Mouse (Mus musculus) left cerebral cortex, adult 8-10 months (tissue): ENCODE data around the gene Csmd2. TPM values are rescaled to one million over a fixed set of nuclear protein-coding genes. Genes with fewer than 3 reads are reported as not detected.

Experiments
- DNase-seq, 2 experiments: peaks; one replicate each; pipeline ENCODE4 v3.0.0; 2022; ENCODE audit warnings: low spot score in 2 of 2
- total RNA-seq, 4 experiments: library from RNA; stranded (reverse); gene quantifications; 2 replicates each; pipeline ENCODE4 v1.2.4; 2022

The Csmd2 gene
- total RNA-seq, 4 experiments from 2014 or later, result 42.5 to 52.4 (median 47.7) TPM

DNA sequence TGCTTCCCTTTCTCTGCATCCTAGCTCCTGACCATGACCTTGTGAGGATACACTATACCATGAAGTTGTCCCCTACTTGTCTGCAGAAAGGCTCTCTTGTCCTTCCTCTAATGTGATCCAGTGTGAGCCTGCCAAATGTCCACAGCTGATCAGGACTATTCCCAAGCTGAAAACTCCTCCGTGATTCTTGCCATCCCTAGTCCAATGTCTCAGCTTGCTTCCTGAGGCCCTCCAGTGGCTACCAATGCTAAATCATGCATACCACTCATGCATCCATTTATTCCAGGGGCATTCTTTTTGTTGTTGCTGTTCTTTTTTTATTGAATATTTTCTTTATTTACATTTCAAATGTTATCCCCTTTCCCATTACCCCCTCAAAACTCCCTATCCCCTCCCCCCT, 251.5 kb downstream of the Csmd2 start:
- DNase-seq, result no peak

DNA sequence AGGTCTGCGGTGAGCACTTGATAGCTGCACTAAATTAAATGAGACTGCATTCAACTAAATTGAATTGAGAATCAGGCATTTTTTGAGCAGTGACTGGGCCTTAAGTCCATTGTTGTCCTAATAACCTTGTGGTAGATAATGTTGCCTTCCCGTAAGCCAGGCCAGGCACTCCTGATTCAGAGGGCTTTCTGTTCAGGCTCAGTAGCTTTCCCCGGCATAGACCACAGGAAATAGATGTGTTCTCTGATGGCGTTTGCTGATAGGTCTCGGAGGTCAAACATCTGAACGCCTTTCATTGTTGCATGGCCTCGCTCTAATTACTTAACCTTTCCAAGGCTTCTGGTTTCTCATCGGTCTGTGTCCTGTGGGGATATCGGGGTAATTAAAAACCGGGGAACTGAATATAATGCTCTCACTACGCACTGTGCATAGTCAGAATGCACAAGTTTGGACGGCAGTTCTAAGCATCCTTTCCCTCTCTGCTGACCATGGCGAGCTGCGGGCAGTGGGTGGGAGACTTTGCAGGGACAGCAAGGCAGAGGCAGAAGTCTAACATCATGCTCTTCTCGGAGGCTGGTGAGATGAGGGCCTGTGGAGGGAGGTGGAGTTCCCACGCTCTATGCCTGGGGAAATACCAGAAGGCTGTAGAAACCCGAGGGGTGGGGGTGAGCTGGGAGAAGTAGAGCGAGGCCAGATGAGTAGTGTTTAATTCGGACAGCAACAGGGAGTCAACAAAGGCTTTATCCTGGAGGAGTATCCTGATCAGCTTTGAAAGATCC, 253.6 kb downstream of the Csmd2 start:
- no peak for DNase-seq

DNA sequence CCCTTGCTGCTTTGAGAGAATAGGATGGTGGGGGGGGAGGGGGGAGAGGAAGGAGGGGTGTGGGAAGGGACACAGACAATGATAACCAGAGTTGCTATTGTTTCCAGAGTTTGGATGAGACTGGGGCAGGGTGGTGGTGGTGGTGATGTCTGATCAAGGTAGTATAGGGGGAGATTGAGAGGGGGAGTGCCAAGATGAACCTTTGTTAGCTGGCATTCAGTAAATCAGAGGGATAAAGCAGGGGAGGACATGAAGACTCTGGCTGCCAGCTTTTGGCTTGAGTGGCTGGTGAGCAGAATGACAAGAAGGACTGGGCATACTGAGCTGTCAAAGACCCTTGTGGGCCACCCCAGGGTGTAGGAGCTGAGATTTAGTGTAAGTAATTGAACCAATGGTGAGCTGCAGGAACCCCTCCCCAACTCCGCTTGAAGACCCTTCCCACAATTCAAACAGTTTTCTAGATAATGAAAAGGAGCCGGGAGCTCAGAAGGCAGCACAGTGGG, 254.2 kb downstream of the Csmd2 start:
- DNase-seq, result no peak

DNA sequence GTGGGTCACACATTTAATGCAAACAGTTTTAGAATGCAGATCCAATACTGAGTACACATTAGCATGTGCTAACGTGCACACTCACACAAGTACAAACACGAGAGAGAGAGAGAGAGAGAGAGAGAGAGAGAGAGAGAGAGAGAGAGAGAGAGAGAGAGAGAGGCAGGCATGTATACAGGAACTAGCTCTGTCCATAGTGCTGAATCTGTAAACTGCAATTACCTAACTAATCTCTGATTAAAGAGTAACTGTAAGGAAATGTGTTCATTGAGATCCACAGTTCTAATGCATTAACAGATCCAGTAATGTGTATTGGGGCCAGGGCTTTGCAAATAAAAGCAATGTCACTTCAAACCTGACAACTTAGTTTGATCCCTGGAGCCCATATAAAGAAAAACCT, 257.5 kb downstream of the Csmd2 start:
- no peak for DNase-seq

DNA sequence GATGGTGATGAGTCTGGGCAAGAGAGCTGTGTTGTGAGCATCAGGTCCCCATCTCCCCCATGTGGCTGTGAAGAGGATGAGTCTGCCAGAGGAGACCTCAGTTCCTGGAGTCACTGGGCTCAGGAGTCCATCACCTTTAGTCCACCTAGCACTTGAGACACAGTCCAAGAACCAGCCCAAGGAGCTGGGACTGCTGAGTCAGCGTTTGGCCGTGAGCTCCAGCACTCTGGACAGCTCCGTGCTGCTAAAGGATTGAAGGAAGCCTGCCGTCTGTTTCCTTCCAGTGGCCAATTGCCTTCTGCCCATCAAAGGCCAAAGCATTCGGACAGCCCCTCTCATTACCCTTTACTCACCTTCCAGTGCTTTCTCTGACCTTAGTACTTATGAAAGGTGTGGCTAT, 261.0 kb downstream of the Csmd2 start:
- DNase-seq, result no peak

DNA sequence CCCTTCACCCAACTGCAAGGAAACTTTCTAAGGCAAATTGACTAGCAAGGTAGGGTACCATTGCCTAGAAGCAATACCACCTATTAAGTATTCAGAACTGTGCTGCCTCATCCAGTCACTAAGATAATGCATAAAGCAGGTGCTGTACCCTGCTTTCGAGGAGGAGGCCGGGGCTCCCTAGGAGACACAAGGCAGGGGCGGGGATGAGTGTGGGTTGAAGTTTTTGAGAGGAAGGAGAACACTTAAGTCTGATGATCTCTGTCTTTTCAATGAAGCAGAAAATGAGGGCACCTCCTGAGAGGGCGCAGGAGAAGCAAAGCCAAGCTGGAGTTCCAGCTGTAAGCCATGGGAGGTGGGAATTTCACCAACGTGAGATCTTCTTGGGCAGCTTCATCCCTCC, 271.6 kb downstream of the Csmd2 start:
- no peak for DNase-seq

DNA sequence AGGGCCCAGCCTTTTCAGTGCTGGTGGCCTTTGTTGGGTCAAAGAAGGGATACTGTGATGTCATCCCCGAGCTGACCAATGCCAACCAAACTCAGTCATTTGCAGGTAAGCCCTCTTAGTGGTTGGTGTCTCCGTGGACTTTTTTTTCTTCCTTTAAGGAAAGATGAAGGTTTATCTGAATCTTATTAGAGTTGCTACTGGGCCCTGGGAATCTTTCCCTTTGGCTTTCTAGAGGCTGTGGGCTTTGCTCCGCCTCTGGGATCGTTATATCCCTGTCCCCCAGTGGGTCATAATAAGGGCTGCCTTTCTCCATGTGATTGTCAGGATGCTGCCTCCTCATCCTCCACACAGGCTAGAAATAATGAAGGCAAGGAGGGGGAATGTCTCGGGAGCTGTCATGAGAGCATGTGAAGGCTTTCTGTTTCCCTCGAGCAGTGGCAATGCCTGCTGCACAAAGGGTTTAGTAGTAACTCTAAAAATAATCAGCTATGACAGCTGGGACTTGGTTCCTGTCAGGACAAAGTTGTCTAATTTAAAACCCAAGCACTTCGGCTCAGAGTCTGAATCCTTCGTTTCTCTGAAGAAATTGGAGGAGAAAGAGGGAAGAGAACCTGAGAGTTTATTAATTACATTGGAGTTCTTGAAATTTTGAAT, 273.4 kb downstream of the Csmd2 start, which contains the start of gene Hmgb4:
Gene Hmgb4, minus strand, starts transcription at position 51 of the 654 bp plus-strand sequence.
- DNase-seq, result no peak

DNA sequence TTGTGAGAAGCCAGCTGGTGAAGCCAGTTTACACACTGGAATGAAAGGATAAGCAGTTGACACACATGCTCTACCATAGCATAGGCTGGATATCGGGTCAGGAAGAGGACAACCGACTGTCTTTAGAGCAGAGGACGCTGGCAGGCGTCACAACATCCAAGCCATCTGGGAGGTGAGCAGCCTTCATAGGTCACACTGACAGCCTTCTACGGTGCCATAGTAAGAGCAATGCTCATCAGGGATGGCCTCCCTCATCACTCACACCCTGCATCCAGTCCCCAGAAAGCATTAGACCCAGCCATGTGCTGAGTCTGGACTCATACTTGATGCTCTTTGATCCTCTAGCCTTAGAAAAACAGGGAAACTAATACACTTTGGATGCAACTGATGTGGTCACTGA, 276.8 kb downstream of the Csmd2 start:
- DNase-seq, result no peak

DNA sequence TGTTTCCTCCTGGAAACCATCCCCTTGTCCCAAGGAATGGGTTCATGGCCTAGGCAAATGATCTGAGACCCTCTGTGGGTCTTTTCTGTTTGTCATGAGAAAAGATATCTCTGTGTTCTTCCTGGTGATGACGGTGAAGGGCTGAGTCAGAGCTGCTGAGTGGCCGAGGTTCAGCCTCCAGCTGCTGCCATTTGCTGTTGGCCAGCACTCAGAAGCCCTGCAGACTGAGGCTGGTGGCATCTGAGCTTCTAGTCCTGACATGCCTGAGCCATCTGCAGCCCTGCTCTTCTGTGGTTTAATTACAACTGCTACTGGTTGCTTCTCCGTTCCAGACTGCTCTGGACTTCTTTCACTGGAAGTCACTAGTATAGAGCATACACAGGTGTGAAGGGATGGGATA, 277.7 kb downstream of the Csmd2 start:
- DNase-seq, result no peak

DNA sequence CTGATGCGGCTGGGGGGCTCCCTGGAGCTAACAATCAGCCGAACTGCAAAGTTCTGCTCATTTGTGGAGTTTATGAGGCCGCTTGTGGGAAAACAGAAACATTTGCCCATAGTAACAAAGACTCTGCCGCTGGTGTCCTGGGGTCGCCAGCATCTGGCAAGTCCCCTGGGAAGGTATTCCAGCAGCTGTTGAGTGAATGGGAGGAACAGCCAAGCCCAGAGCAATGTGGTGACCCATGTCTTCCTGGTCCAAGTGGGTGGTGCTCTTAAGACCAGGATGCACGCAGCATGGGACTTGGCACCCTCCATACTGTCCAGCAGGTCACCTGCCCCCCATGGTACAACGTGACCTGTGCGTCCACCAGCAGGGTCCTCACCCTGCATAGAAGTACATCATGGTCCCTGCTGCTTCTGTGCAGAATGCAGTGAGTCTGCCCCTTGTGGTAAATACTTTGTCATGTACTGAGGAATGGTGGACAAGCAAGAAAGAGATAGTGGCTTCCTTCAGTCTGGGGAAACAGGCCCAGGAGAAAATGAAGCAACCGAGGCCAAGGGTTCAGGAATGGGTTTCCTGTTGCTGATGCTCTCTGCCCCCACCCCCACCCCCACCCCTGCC, 281.7 kb downstream of the Csmd2 start:
- DNase-seq, result no peak

DNA sequence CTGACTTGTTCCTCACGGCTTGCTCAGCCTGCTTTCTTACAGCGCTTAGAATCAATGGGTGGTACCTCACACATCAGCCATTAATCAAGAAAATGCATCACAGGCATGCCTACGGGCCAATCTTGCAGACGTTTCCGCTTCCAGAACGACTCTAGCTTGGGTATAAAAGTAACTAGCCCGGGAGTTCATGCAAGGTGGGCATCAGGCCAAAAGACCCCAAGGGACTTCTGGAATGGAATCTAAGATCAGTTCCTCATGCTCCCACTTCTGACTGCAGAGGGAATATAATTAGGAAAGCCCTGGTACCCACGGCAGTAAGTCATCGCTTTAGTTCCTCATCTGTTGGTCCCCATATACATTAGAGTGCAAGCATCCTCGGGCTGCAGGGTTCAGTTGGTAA, 282.5 kb downstream of the Csmd2 start:
- DNase-seq, result no peak

DNA sequence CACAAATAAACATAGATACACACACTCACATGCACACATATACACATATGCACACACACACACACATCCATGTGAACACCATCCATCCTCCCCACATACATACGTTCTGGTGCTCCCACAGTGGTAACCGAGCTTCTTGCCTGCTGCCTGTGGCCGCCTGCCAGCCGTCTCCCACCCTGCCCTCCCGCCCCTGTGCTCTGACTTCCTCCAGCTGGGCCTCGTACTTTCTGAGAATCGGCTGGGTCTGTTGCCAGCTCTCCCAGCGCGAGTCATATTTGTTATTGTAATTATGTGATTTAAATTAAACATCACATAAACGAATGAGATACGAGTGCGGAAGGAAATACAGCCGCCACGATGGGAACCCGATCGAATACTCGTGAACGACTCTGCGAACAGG, 283.3 kb downstream of the Csmd2 start:
- DNase-seq, result no peak

DNA sequence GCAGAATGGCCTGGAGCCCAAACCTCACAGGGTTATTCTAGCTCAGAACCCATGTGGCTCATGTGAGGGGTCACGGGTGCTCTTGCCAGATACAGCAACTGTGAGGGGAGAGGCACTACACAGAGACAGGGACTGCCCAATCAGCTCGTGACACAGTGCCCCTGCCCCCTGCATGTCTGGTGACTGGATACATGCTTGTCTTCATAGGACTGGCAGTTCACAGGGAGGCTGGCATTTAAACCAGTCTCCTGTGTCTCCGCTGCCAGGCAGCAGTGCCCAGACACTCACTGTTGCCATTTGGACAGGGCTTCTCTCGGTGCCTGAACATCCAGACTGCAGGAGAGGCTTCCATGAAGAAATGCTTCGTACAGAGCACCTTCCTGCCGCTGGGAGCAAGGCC, 284.8 kb downstream of the Csmd2 start:
- no peak for DNase-seq

DNA sequence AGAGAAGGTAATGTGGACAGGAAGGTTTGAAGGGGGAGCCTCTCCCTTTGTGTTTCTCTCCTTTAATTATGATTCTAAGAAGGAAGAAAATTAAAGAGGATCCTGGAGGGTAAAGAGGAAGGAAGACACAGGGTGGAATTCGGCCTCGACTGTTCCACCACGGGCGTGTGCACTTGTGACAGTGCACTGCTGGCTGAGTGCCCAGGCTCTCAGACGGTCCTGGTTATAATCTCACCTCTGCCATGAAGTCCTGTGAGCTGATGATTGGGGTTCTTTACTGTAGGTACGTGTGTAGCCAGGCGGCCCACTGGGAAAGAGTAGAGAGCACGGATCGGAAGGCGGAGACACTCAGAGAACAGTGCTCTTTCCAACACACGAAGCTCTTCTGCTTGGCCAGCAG, 285.5 kb downstream of the Csmd2 start:
- no peak for DNase-seq

DNA sequence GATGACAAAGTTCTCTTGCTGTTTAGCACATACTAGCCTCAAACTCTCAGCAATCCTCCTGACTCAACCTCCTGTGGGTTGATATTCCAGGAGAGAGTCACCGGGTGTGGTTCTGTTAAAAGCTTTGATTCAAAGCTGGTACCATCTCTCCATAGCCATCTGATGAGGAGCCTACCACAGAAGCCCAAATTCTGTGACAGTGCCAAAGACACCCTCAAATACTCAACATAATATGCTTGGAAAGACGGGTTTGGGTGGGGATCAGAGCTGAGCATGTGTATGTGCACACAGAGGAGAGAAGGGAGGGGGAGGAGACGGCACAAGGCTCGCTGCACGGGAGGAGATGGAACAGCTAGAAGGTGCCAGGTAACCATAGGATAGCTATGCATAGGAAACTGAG, 287.5 kb downstream of the Csmd2 start:
- no peak for DNase-seq

DNA sequence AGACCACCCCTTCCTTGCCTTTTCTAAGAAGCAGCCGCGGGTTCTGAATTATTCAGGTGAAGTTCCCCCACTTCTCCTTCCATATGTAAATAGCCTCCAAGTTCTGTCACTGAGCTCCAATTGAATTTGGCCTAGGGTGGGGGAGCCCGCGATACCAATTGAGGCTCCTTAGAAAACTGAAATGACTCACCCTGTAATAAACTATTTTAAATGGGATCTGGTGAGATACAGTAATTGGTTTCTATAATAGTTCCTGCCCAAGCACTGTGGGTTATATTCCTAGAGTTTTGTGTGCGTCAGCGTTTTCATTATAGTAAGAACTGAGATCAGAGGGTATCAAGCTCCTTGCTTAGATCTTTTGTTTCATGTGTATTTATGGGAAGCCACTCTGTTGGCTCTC, 287.9 kb downstream of the Csmd2 start:
- DNase-seq, result no peak

DNA sequence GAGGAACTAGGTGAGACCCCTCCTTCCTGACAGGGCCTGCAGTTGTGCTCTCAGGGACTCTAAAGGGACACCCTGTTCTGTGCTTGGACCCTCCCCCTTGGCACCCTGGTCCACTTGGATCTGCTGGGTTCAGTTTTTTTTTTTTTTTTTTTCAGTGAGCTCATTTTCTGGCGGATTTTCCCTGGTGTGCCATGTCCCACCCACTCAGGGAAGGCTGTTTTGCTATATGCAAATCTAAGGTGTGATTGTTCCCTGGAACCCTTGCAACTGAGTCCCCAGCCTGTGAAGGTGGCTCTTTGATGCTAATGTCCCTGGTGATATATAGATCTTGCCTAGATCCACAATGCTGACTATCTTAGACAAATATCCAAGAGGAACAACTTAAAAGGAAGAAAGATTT, 297.4 kb downstream of the Csmd2 start:
- no peak for DNase-seq

DNA sequence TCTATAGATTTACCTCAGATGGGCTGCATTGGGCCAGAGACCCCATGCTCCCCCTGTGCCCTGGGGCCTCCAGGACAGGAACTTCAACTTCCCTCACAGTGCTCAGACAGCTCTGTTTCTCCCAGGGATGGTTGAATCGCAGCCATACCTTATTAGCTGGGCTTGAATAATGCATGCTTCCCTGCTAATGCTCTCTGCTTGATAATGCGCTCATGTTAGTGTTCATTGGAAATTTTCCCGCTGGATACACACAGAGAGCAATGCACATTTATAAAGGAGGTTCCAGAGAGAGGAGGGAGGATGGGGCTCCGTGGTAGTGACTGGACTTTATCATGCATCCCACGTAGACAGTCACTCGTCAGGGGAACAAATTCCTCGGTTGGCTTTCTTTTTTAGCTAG, 300.4 kb downstream of the Csmd2 start:
- DNase-seq, result no peak

DNA sequence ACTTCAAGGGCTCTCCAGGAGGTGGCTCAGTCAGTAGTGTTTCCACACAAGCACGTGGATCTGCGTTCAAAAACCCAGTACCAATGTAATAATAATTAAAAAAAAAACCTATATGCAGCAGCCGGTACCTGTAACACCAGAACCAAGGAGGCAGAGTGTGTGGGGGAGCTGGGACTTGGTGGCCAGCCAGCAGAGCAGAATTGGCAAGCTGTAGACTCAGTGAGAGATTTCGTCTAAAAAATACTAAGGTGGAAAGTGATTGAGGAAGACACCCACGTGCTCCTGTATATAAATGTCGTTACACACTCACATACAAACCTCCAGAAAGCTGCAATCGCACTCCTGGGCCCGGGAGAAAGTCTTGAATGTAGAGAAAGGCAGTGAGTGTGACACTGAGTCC, 316.4 kb downstream of the Csmd2 start:
- peak in 1 of 2 experiments; percentile 86 for DNase-seq

DNA sequence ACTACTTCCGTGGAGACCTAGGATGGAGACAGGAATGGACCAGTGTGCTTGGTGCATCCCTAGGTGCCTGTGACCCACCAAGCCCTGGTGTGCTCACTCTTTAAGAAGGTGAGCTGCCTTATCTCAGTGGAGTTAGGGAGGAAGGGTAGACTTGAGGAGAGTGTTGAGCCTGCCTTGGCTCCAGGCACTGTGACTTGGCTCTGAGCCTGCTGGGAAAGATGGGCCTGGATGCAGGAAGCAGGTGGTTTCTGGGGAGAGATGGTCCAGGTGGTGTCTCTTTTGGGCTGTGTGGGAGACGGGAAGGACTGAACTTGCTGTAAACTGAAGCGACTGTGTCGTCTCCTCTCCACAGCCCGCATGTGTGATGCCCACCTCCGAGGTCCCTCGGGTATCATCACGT, 318.4 kb downstream of the Csmd2 start:
- no peak for DNase-seq

DNA sequence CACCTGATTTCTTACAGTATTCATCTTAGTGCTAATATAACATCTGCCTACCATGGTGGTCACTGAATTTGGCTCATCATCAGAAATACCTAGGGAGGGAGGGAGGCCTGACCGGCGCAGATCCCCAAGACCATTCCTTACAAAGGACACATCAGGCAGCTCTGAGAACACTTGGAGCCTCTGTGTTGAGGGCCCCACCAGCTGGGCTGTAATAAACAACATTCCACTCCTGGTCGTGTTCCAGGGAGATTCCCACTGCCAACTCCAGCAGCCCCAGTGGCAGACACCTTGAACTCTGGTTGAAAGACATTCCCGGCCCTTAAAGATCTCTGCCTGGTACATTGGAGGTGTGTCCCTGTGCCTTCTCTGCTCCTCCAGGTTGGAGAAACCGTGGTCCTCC, 327.7 kb downstream of the Csmd2 start:
- DNase-seq, result no peak

DNA sequence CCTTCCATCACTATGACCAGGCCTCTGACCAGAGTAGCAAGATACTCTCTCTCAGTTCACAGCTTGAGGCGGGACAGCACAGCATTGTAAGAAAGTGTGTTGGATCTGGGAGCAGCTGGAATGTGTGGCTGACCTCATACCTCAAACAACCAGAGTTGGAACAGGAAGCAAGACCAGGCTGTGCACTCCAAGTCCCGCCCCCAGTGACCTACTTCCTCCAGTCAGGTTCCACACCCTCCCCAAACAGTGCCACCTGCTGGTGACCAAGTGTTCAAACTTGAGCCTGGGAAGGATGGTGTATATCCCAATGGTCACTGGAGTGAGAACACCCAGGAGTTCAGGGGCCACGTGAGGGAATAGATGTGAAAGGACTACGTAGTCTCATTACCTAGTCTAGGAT, 330.3 kb downstream of the Csmd2 start:
- DNase-seq, result no peak

DNA sequence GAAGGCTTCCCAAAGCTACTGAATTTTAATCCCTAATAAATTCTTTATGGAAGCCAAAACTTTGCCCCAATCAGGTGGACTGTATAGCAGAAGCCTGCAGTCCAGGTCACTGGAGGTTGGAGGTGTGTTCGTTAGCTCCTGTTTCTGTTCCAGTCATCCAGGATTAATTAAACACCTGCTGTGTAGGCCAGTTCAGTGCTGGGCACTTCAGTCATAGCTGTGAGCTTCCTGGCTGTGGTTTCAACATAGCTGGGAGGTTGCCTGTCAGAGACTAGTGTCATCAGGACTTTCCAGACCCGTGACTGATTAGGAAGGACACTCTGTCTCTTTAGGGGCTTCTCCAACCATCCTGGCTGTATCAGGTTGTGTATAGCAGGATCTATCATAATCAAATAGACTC, 337.9 kb downstream of the Csmd2 start:
- DNase-seq, result no peak
